8 mouse cellular contexts compared by ENCODE assay signal in the genomic region with DNA sequence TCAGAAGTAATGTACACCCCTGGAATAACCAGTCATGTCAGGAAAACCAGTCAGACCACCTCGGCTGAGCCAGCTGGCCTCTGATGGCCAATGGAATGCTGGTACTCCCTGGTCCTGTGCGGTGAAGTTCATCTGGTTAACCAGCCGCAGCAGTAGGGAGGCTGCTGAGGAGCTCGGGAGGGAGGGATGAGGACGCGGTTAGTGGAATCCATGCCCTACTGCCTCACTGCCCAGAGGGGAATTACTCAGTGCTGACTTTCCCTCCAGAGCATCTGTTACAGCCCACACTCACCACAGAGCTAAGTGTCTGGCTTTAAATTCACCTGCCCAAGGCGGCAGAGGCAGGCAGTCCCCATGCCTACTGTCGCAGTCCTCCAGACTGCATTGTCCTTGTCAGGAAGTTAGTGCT. TPM values are rescaled to one million over a fixed set of nuclear protein-coding genes. Genes with fewer than 3 reads are reported as not detected.
DNase-seq lines count a peak whose midpoint lies in the region; ATAC-seq and TF ChIP-seq lines count a peak whose summit lies in the region.

No protein-coding gene starts in this region.

- 7% methylated on average over 8 of the region's 8 CpGs for WGBS in cerebellum, adult 2 months
- 45% methylated on average over 8 of the region's 8 CpGs for WGBS in hindbrain, embryonic 11.5 days
- WGBS in limb, embryonic 13.5 days = 22% methylated on average over 8 of the region's 8 CpGs
- WGBS in neural tube, embryonic 14.5 days = 22% methylated on average over 8 of the region's 8 CpGs

- no peak overlapping the region for H3K9ac ChIP-seq in hindbrain, embryonic 11.5 days (ENCODE audit: low read depth, low read length)
- peak overlapping the region; percentile 13; the same call in 1 of the 2 replicates for H3K9ac ChIP-seq in limb, embryonic 13.5 days
- peak overlapping the region; percentile 29; the same call in 1 of the 2 replicates for H3K9ac ChIP-seq in neural tube, embryonic 14.5 days (replicated peaks; ENCODE audit: low read depth, low read length)

- no peaks in the 10 kb centered on the region for H3K36me3 ChIP-seq in hindbrain, embryonic 11.5 days (ENCODE audit: control insufficient read depth, insufficient read depth, low read length)
- H3K36me3 ChIP-seq in limb, embryonic 13.5 days = no peaks in the 10 kb centered on the region
- H3K36me3 ChIP-seq in neural tube, embryonic 14.5 days (ENCODE audit: control insufficient read depth, insufficient read depth, low read length) = no peaks in the 10 kb centered on the region

- H3K4me2 ChIP-seq in hindbrain, embryonic 11.5 days (replicated peaks; ENCODE audit: low read depth, low read length) = no peak overlapping the region
- peak overlapping the region; percentile 25; the same call in 1 of the 2 replicates for H3K4me2 ChIP-seq in limb, embryonic 13.5 days (replicated peaks)
- no peak overlapping the region for H3K4me2 ChIP-seq in neural tube, embryonic 14.5 days (ENCODE audit: low read depth, low read length)

- peaks cover 41% of the 10 kb centered on the region for H3K4me1 ChIP-seq in cerebellum, adult 2 months (ENCODE audit: control insufficient read depth, insufficient read depth, low read length)
- peaks cover 5% of the 10 kb centered on the region; the same call in 1 of the 2 replicates for H3K4me1 ChIP-seq in hindbrain, embryonic 11.5 days (replicated peaks; ENCODE audit: control insufficient read depth, insufficient read depth, low read length)
- H3K4me1 ChIP-seq in limb, embryonic 13.5 days = peaks cover 48% of the 10 kb centered on the region
- H3K4me1 ChIP-seq in neural tube, embryonic 14.5 days (ENCODE audit: control insufficient read depth, insufficient read depth, low read length) = peaks cover 22% of the 10 kb centered on the region

- peak; percentile 45 to 48 for DNase-seq in cerebellum, adult 2 months
- DNase-seq in cerebellum, adult 11 months = no peak
- DNase-seq in NIH3T3 (ENCODE audit: low read depth) = peak; percentile 91
- peak; percentile 48 for DNase-seq in hindbrain, embryonic 11.5 days (ENCODE audit: low spot score)
- DNase-seq in gastrocnemius, adult 8-10 months (ENCODE audit: low spot score in 2 of 2) = no peak
- DNase-seq in spleen, adult 12 weeks (ENCODE audit: low spot score) = no peak

- TF ChIP-seq POLR2A in cerebellum, adult 2 months (IDR thresholded peaks at IDR 0.05; ENCODE audit: borderline replicate concordance, insufficient read depth, low read length) = no peak

- no peaks in the 10 kb centered on the region for H3K9me3 ChIP-seq in hindbrain, embryonic 11.5 days (ENCODE audit: control insufficient read depth, low read length)
- H3K9me3 ChIP-seq in limb, embryonic 13.5 days = no peaks in the 10 kb centered on the region
- H3K9me3 ChIP-seq in neural tube, embryonic 14.5 days (ENCODE audit: control insufficient read depth, low read length) = no peaks in the 10 kb centered on the region

- ATAC-seq in hindbrain, embryonic 11.5 days (ENCODE audit: low FRiP score) = peak; percentile 40; the same call in 1 of the 2 replicates
- ATAC-seq in limb, embryonic 13.5 days (ENCODE audit: low FRiP score, low read depth) = peak; percentile 69
- peak; percentile 44; the same call in 1 of the 2 replicates for ATAC-seq in neural tube, embryonic 14.5 days (ENCODE audit: low read depth)

- peak overlapping the region; percentile 21 for H3K4me3 ChIP-seq in cerebellum, adult 2 months (replicated peaks; ENCODE audit: insufficient read depth, low read depth, low read length)
- no peak overlapping the region for H3K4me3 ChIP-seq in hindbrain, embryonic 11.5 days (ENCODE audit: low read depth, low read length)
- no peak overlapping the region for H3K4me3 ChIP-seq in limb, embryonic 13.5 days
- H3K4me3 ChIP-seq in neural tube, embryonic 14.5 days (ENCODE audit: low read depth, low read length) = no peak overlapping the region

- peak; percentile 37; the same call in 1 of the 2 replicates for TF ChIP-seq CTCF in cerebellum, adult 2 months (IDR thresholded peaks at IDR 0.05; ENCODE audit: borderline replicate concordance, insufficient read depth, low read depth, low read length)

- H3K27me3 ChIP-seq in cerebellum, adult 2 months (ENCODE audit: control insufficient read depth, insufficient read depth, low read length) = no peaks in the 10 kb centered on the region
- H3K27me3 ChIP-seq in hindbrain, embryonic 11.5 days (ENCODE audit: control insufficient read depth, insufficient read depth, low read length) = no peaks in the 10 kb centered on the region
- no peaks in the 10 kb centered on the region for H3K27me3 ChIP-seq in limb, embryonic 13.5 days
- no peaks in the 10 kb centered on the region for H3K27me3 ChIP-seq in neural tube, embryonic 14.5 days (ENCODE audit: control insufficient read depth, insufficient read depth, low read length)

- H3K27ac ChIP-seq in cerebellum, adult 2 months (ENCODE audit: insufficient read depth, low read length) = peak overlapping the region; percentile 80
- H3K27ac ChIP-seq in hindbrain, embryonic 11.5 days (ENCODE audit: low read depth, low read length) = no peak overlapping the region
- no peak overlapping the region for H3K27ac ChIP-seq in limb, embryonic 13.5 days
- 0 out of 2 replicates have a peak overlapping the region, but pooled peaks have one; percentile 23 for H3K27ac ChIP-seq in neural tube, embryonic 14.5 days (ENCODE audit: low read depth, low read length)

RNA-seq across cellular contexts. Expression of a gene that starts 51.2 kb away (rescaled TPM):
- polyA plus RNA-seq in cerebellum, adult 2 months (2012; rRNA removed) = 40.4 and 42.6 TPM in 2 replicates
- polyA plus RNA-seq in hindbrain, embryonic 11.5 days (2014; fragmentation: Nextera tagmentation; extraction: Ambion mirVana) = 24.1 and 29.6 TPM in 2 replicates
- polyA plus RNA-seq in limb, embryonic 13.5 days (2015; fragmentation: Nextera tagmentation; extraction: Ambion mirVana) = 11.0 and 11.1 TPM in 2 replicates
- 31.0 and 32.6 TPM in 2 replicates for polyA plus RNA-seq in neural tube, embryonic 14.5 days (2014; fragmentation: Nextera tagmentation; extraction: Ambion mirVana)
- total RNA-seq in gastrocnemius, adult 8-10 months (2022) = 1 to 10 TPM; 5.7 to 6.2 (median 5.7) TPM

Comparison
In these comparisons a context has a peak if more than half of its experiments do, and no peak if none do; other contexts are left out.
1. DNase-seq: peak in cerebellum, adult 2 months (2 of 2), NIH3T3 (single experiment) and hindbrain, embryonic 11.5 days (single experiment); none in cerebellum, adult 11 months (single experiment), gastrocnemius, adult 8-10 months (0 of 2) and spleen, adult 12 weeks (single experiment).
2. H3K27ac ChIP-seq: peak in cerebellum, adult 2 months (single experiment) and neural tube, embryonic 14.5 days (single experiment); none in hindbrain, embryonic 11.5 days (single experiment) and limb, embryonic 13.5 days (single experiment).
3. Peak in every context shown above with its lines, with median percentiles within 50 percentile points of each other: ATAC-seq.